In genomic region chr4:40301076-40301789, GRCm38 (mm10) we compare ENCODE assay signal across 1 mouse cellular context.
TF ChIP-seq lines count a peak whose summit lies in the region.

No protein-coding gene starts in this region.

TF ChIP-seq in CH12.LX, 34 proteins besides CTCF, POLR2A, EP300 and RAD21 (continued from another document):
- TF ChIP-seq MAZ (IDR thresholded peaks at IDR 0.05; ENCODE audit: low read depth, low read length) (0 out of 2 replicates have a peak, but pooled peaks have one; percentile 46), MAFK (IDR thresholded peaks at IDR 0.05; ENCODE audit: insufficient replicate concordance, low read length) (peak; percentile 59; the same call in 1 of the 2 replicates), POLR2AphosphoS2 (IDR thresholded peaks at IDR 0.05; ENCODE audit: low read depth, low read length) (no peak), MEF2A (IDR thresholded peaks at IDR 0.05; ENCODE audit: borderline replicate concordance, low read depth, low read length) (peak; percentile 55; the same call in 1 of the 2 replicates), GABPA (IDR thresholded peaks at IDR 0.05; ENCODE audit: insufficient replicate concordance, low read depth, low read length) (no peak), JUN (IDR thresholded peaks at IDR 0.05; ENCODE audit: insufficient read depth, low read depth, low read length) (no peak), USF2 (conservative IDR thresholded peaks at IDR 0.05; ENCODE audit: low read depth, low read length) (no peak), JUND (conservative IDR thresholded peaks at IDR 0.05; ENCODE audit: low read depth, low read length) (0 out of 2 replicates have a peak, but pooled peaks have one; percentile 28), HCFC1 (IDR thresholded peaks at IDR 0.05; ENCODE audit: low read depth, low read length) (no peak), BHLHE40 (IDR thresholded peaks at IDR 0.05; ENCODE audit: low read depth, low read length) (peak; percentile 84), USF1 (IDR thresholded peaks at IDR 0.05; ENCODE audit: low read depth, low read length) (no peak), ZKSCAN1 (IDR thresholded peaks at IDR 0.05; ENCODE audit: borderline replicate concordance, low read depth, low read length) (no peak), ELF1 (IDR thresholded peaks at IDR 0.05; ENCODE audit: low read depth, low read length) (peak; percentile 77), IRF4 (IDR thresholded peaks at IDR 0.05; ENCODE audit: low read depth, low read length) (peak; percentile 60), RCOR1 (conservative IDR thresholded peaks at IDR 0.05; ENCODE audit: low read depth, low read length) (no peak), TCF12 (IDR thresholded peaks at IDR 0.05; ENCODE audit: low read depth, low read length) (no peak), CHD2 (IDR thresholded peaks at IDR 0.05; ENCODE audit: low read length) (0 out of 2 replicates have a peak, but pooled peaks have one; percentile 49), TBP (conservative IDR thresholded peaks at IDR 0.05; ENCODE audit: low read depth, low read length) (no peak), E2F4 (IDR thresholded peaks at IDR 0.05; ENCODE audit: insufficient replicate concordance, low read depth, low read length) (0 out of 2 replicates have a peak, but pooled peaks have one; percentile 41), PAX5 (IDR thresholded peaks at IDR 0.05; ENCODE audit: low read length) (no peak), NELFE (IDR thresholded peaks at IDR 0.05; ENCODE audit: low read depth, low read length) (peak; percentile 37; the same call in 1 of the 2 replicates), MAX (IDR thresholded peaks at IDR 0.05; ENCODE audit: low read length) (peak; percentile 86), SMC3 (IDR thresholded peaks at IDR 0.05; ENCODE audit: low read depth, low read length) (peak; percentile 76), UBTF (IDR thresholded peaks at IDR 0.05; ENCODE audit: low read depth, low read length) (no peak), MXI1 (IDR thresholded peaks at IDR 0.05; ENCODE audit: low read depth, low read length) (no peak)
